Mouse (Mus musculus): ENCODE data around the gene Celf1. TPM values are rescaled to one million over a fixed set of nuclear protein-coding genes. Genes with fewer than 3 reads are reported as not detected.

Celf1 gene
- polyA plus RNA-seq, 1 experiment = 43.6 TPM

GRCm38 (mm10) chr2:91061849-91062481 is 121.8 kb downstream of the Celf1 start:
- peak; percentile 58 for DNase-seq (ENCODE audit: low read depth)

GRCm38 (mm10) chr2:91062779-91063606 is 122.8 kb downstream of the Celf1 start:
- no peak for DNase-seq (ENCODE audit: low read depth)

GRCm38 (mm10) chr2:91064211-91064610 is 124.0 kb downstream of the Celf1 start:
- DNase-seq (ENCODE audit: low read depth) = no peak

- DNase-seq (ENCODE audit: low read depth) = no peak
Measured at GRCm38 (mm10) chr2:91065544-91065943, 125.4 kb downstream of the Celf1 start.

- no peak for DNase-seq (ENCODE audit: low read depth)
Measured at GRCm38 (mm10) chr2:91066455-91066854, 126.3 kb downstream of the Celf1 start.

- no peak for DNase-seq (ENCODE audit: low read depth)
Measured at GRCm38 (mm10) chr2:91068162-91068871, 128.1 kb downstream of the Celf1 start.

- no peak for DNase-seq (ENCODE audit: low read depth)
Measured at GRCm38 (mm10) chr2:91068872-91069165, 128.6 kb downstream of the Celf1 start.

Other genes starting within 250 kb of the Celf1 start
- 30.0 and 36.1 TPM in 2 replicates for gene Fnbp4, start 195.0 kb upstream of the Celf1 start, polyA plus RNA-seq (2012; rRNA removed)
- gene Agbl2, start 157.7 kb upstream of the Celf1 start, polyA plus RNA-seq (2012; rRNA removed) = 0.73 and 0.77 TPM in 2 replicates
- 104 and 130 TPM in 2 replicates for gene Mtch2, start 93.2 kb upstream of the Celf1 start, polyA plus RNA-seq (2012; rRNA removed)
- gene C1qtnf4, start 54.5 kb upstream of the Celf1 start, polyA plus RNA-seq (2012; rRNA removed) = 14.6 and 19.6 TPM in 2 replicates
- gene Kbtbd4, start 35.6 kb upstream of the Celf1 start, polyA plus RNA-seq (2012; rRNA removed) = 16.0 and 16.7 TPM in 2 replicates
- gene Ndufs3, start 35.6 kb upstream of the Celf1 start, polyA plus RNA-seq (2012; rRNA removed) = 177 and 223 TPM in 2 replicates
- gene Rapsn, start 95.2 kb downstream of the Celf1 start, polyA plus RNA-seq (2012; rRNA removed) = 0.41 and 0.53 TPM in 2 replicates
- 103 and 106 TPM in 2 replicates for gene Psmc3, start 113.6 kb downstream of the Celf1 start, polyA plus RNA-seq (2012; rRNA removed)
- 71.2 and 84.5 TPM in 2 replicates for gene Slc39a13, start 130.0 kb downstream of the Celf1 start, polyA plus RNA-seq (2012; rRNA removed)
- gene Spi1, start 142.0 kb downstream of the Celf1 start, polyA plus RNA-seq (2012; rRNA removed) = 21.1 and 32.3 TPM in 2 replicates
- 0.04 and 0.05 TPM in 2 replicates for gene Mybpc3, start 177.8 kb downstream of the Celf1 start, polyA plus RNA-seq (2012; rRNA removed)
- gene Madd, start 243.5 kb downstream of the Celf1 start, polyA plus RNA-seq (2012; rRNA removed) = 17.3 and 21.3 TPM in 2 replicates

Measured in gonadal fat pad, adult 2 months (tissue).